Mouse (Mus musculus) midbrain, embryonic 14.5 days (tissue): ENCODE results near the gene Gm20388. TPM values are rescaled to one million over a fixed set of nuclear protein-coding genes. Genes with fewer than 3 reads are reported as not detected.

Experiments
- ATAC-seq: fragments of 200-750 bp; cut with Nextera tagmentation; 2 replicates; pipeline ENCODE4 v1.8.0; 2017; ENCODE audit warnings: moderate number of reproducible peaks, moderate library complexity; ENCODE audit not compliant: low FRiP score, low TSS enrichment
- DNase-seq: peaks from one replicate; pipeline ENCODE4 v3.0.0-alpha.2; 2015
- H3K27ac ChIP-seq: fragments of 300-500 bp; sonication (generic); replicated peaks from 2 replicates; pipeline ENCODE4 v1.5.1; 2014; ENCODE audit warnings: mild to moderate bottlenecking, low read depth, low read length, moderate library complexity
- H3K27me3 ChIP-seq: fragments of 300-500 bp; sonication (generic); 2 replicates; pipeline ENCODE4 v1.6.1; 2014; ENCODE audit warnings: low read length, control low read depth, mixed read lengths; ENCODE audit not compliant: control insufficient read depth, insufficient read depth
- H3K36me3 ChIP-seq: fragments of 300-500 bp; sonication (generic); 2 replicates; pipeline ENCODE4 v1.6.1; 2014; ENCODE audit warnings: low read length, control low read depth; ENCODE audit not compliant: control insufficient read depth, insufficient read depth
- H3K4me1 ChIP-seq: fragments of 300-500 bp; sonication (generic); 2 replicates; pipeline ENCODE4 v1.6.1; 2014; ENCODE audit warnings: mild to moderate bottlenecking, antibody characterized with exemption, low read length, control low read depth; ENCODE audit not compliant: control insufficient read depth, insufficient read depth
- H3K4me2 ChIP-seq: fragments of 300-500 bp; sonication (generic); 2 replicates; pipeline ENCODE4 v1.6.1; 2014; ENCODE audit warnings: mild to moderate bottlenecking, low read length, moderate library complexity
- H3K4me3 ChIP-seq: fragments of 300-500 bp; sonication (generic); replicated peaks from 2 replicates; pipeline ENCODE4 v1.5.1; 2014; ENCODE audit warnings: low read depth, low read length
- H3K9ac ChIP-seq: fragments of 300-500 bp; sonication (generic); replicated peaks from 2 replicates; pipeline ENCODE4 v1.6.1; 2014; ENCODE audit warnings: mild to moderate bottlenecking, low read length, moderate library complexity
- H3K9me3 ChIP-seq: fragments of 300-500 bp; sonication (generic); 2 replicates; pipeline ENCODE4 v1.6.1; 2016; ENCODE audit warnings: low read length, control low read depth, mixed read lengths; ENCODE audit not compliant: control insufficient read depth
- WGBS: fragments of 180-500 bp; shearing (Covaris S2); extraction: QIAGEN DNeasy Blood & Tissue Kit; methylation state at CpG from one replicate; pipeline ENCODE4 v1.1.7; 2014; 5-methylcytosine and 5-hydroxymethylcytosine counted together
- polyA plus RNA-seq: library from polyadenylated mRNA; unstranded; fragments of >200 nt; fragmentation: Nextera tagmentation; extraction: Ambion mirVana; gene quantifications from 2 replicates; pipeline ENCODE4 v1.2.1, GENCODE M21; 2014

Gm20388 gene
- polyA plus RNA-seq, 1 experiment from 2014 or later, result 4.1 TPM

GRCm38 (mm10) chr8:120401216-120401615, 490.6 kb downstream of the Gm20388 start:
- Histone ChIP-seq H3K9ac (no peak overlapping the region), H3K4me2 (no peak overlapping the region), H3K4me3 (no peak overlapping the region), H3K27me3 (no peaks in the 10 kb centered on the region), H3K27ac (no peak overlapping the region), H3K36me3 (no peaks in the 10 kb centered on the region), H3K9me3 (no peaks in the 10 kb centered on the region), H3K4me1 (peaks cover 45% of the 10 kb centered on the region)
- DNase-seq (no peak), ATAC-seq (no peak)
- WGBS, result 84% methylated on average over 2 of the region's 2 CpGs

DNA sequence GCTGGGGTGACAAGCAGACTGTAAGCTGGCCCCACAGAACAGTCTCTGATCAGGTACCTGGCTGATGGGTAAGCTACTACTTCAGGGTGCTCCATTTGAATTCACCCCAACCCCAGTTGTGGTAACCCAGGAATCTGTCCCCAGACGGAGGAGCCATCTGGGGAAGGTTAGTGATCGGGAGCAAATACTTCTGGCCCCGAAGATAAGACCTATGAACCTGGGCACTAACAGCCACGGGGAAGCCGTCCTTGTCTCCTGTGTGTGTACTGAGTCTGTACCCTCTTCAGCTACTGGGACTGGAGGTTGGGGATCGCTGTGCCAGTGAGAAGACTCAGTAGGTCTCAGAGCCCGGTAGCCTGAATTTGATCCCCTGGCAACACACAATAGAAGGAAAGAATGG, 491.1 kb downstream of the Gm20388 start:
- no peaks in the 10 kb centered on the region for H3K9me3 ChIP-seq
- 88% methylated on average over 7 of the region's 7 CpGs for WGBS
- peaks cover 46% of the 10 kb centered on the region for H3K4me1 ChIP-seq
- H3K4me2 ChIP-seq, result no peak overlapping the region
- H3K36me3 ChIP-seq, result no peaks in the 10 kb centered on the region
- no peak overlapping the region for H3K27ac ChIP-seq
- no peak for ATAC-seq
- no peak overlapping the region for H3K4me3 ChIP-seq
- H3K27me3 ChIP-seq, result no peaks in the 10 kb centered on the region
- DNase-seq, result no peak
- no peak overlapping the region for H3K9ac ChIP-seq

GRCm38 (mm10) chr8:120403606-120404269, 493.1 kb downstream of the Gm20388 start:
- no peak overlapping the region for H3K9ac ChIP-seq
- no peak overlapping the region for H3K27ac ChIP-seq
- ATAC-seq, result no peak
- no peak overlapping the region for H3K4me3 ChIP-seq
- H3K9me3 ChIP-seq, result no peaks in the 10 kb centered on the region
- no peaks in the 10 kb centered on the region for H3K36me3 ChIP-seq
- no peak overlapping the region for H3K4me2 ChIP-seq
- WGBS, result 77% methylated on average over 7 of the region's 7 CpGs
- no peaks in the 10 kb centered on the region for H3K27me3 ChIP-seq
- no peak for DNase-seq
- H3K4me1 ChIP-seq, result peaks cover 32% of the 10 kb centered on the region

GRCm38 (mm10) chr8:120404609-120405036, 494.0 kb downstream of the Gm20388 start:
- Histone ChIP-seq H3K27me3 (no peaks in the 10 kb centered on the region), H3K4me3 (no peak overlapping the region), H3K9me3 (no peaks in the 10 kb centered on the region), H3K4me2 (no peak overlapping the region), H3K36me3 (no peaks in the 10 kb centered on the region), H3K27ac (no peak overlapping the region), H3K9ac (no peak overlapping the region), H3K4me1 (peaks cover 31% of the 10 kb centered on the region)
- 31% methylated on average over 7 of the region's 7 CpGs for WGBS
- DNase-seq (peak; percentile 63), ATAC-seq (no peak)

DNA sequence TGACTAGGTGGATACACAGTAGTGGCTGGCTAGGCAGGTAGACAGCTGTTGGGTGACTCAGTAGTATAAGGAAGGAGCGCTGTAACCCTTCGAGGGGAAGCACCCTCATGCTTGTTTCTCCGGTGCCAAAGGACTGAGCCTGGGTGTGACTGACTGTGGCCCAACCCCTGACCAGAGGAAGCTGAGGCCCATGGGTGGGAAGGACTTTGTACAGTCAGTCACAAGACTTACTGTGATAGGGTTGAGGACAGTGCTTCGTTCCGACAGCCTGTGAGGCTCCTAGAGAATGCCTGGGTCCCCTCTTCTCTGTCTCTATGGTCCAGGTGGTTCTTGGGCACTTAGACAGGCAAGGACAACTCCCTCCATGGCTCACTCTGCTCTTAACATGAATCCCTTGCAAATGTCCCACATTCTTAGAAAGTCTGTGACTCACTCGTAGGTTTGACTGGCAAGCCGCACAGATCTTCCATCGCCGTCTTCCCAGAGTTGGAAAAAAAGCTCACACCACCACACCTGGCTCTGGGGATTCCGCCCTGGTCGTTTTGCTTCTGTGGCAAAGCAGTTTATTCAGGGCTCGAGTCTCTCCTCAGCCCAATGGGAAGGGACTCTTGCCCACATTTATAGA, 495.5 kb downstream of the Gm20388 start:
- Histone ChIP-seq H3K9me3 (no peaks in the 10 kb centered on the region), H3K27ac (no peak overlapping the region), H3K4me3 (no peak overlapping the region), H3K27me3 (no peaks in the 10 kb centered on the region), H3K36me3 (no peaks in the 10 kb centered on the region), H3K4me1 (peaks cover 38% of the 10 kb centered on the region), H3K4me2 (no peak overlapping the region), H3K9ac (no peak overlapping the region)
- DNase-seq (no peak), ATAC-seq (no peak)
- 90% methylated on average over 12 of the region's 12 CpGs for WGBS

DNA sequence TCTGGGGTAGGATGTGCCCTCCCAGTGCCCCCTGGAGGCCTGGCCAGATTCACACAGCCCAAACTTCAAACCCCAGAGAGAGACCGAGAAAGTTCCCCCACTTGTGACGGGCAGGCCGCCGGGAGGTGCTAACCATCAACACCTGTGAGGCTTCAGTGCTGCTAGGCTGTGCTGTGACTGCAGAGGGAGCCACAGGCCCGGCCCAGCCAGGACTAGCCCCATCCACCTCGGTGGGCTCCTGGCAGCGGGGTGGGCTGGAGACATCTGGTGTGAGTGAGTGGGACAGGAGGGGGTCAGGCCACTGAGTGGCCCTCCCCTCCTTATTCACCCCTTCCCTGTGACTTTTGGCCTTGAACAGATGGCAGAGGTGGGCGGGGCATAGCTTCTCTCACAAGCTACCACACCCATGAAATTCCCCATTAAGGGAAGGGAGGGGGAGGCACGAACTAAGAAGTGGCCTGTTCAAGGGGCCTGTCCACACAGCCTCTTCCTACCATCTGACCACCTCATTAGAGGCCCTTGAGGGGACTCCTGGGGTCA, 497.1 kb downstream of the Gm20388 start:
- Histone ChIP-seq H3K4me1 (peaks cover 54% of the 10 kb centered on the region), H3K4me2 (no peak overlapping the region), H3K27me3 (no peaks in the 10 kb centered on the region), H3K27ac (0 out of 2 replicates have a peak overlapping the region, but pooled peaks have one; percentile 14), H3K36me3 (no peaks in the 10 kb centered on the region), H3K9me3 (no peaks in the 10 kb centered on the region), H3K9ac (no peak overlapping the region), H3K4me3 (no peak overlapping the region)
- DNase-seq (peak; percentile 73), ATAC-seq (peak; percentile 64; the same call in 1 of the 2 replicates)
- 6% methylated on average over 9 of the region's 9 CpGs for WGBS

DNA sequence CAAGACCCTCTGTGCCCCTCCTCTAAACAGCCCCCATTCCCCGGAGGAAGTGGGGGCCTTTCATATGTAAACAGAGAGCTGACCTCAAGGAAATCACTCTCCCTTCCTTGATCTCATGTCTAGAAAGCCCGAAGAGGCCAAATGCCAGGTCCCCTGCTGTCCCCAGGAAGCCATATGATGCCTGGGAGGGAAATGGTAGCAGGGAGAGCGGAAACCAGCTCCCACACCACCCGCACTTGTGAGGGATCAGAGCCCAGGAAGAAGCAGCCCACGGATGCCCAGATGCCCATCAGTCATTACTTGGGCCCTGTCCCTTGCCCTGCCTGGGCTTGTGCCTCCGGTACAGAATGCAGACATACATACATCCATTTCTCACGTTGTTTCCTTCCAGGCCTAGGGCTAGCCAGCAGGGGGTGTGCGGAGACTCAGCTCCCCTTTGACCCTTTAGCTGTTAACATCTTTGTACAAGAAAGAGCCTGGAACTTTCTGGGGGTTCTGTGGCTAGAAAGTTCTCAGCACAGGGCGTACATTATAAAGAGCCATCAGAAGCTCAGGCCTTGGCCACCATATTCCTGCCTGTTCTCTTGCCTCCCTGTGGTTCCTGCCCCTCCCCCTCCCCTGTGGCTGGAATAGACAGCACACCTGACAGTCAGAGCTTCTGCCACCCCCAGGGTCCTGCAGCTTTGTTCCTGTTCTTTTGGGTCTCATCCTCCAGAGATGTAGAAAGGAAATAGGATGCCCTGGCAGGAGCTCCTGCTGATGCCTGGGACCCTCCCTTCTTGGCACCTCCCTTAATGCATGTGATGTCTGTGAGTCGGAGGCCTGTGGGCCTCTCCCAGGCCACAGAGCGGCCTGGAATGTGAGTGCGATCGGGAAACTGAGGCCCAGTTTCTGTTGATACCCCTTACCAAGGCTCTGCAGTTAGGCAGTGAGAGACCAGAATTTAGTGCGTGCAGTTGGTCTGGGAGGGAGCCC, 497.9 kb downstream of the Gm20388 start:
- no peak for ATAC-seq
- peak overlapping the region; percentile 14; the same call in 1 of the 2 replicates for H3K27ac ChIP-seq
- H3K4me1 ChIP-seq, result peaks cover 62% of the 10 kb centered on the region
- no peak overlapping the region for H3K9ac ChIP-seq
- no peaks in the 10 kb centered on the region for H3K9me3 ChIP-seq
- no peak for DNase-seq
- 39% methylated on average over 14 of the region's 14 CpGs for WGBS
- H3K27me3 ChIP-seq, result no peaks in the 10 kb centered on the region
- no peak overlapping the region for H3K4me3 ChIP-seq
- H3K36me3 ChIP-seq, result no peaks in the 10 kb centered on the region
- no peak overlapping the region for H3K4me2 ChIP-seq

GRCm38 (mm10) chr8:120409371-120410013, 498.9 kb downstream of the Gm20388 start:
- H3K4me1 ChIP-seq, result peaks cover 65% of the 10 kb centered on the region
- ATAC-seq, result no peak
- H3K27me3 ChIP-seq, result no peaks in the 10 kb centered on the region
- no peak for DNase-seq
- H3K9ac ChIP-seq, result no peak overlapping the region
- no peak overlapping the region for H3K4me3 ChIP-seq
- no peaks in the 10 kb centered on the region for H3K9me3 ChIP-seq
- H3K36me3 ChIP-seq, result no peaks in the 10 kb centered on the region
- H3K27ac ChIP-seq, result no peak overlapping the region
- WGBS, result 48% methylated on average over 11 of the region's 11 CpGs
- no peak overlapping the region for H3K4me2 ChIP-seq
